Mouse (Mus musculus) liver, embryonic 12.5 days (tissue): ENCODE results near the gene Apopt1. TPM values are rescaled to one million over a fixed set of nuclear protein-coding genes. Genes with fewer than 3 reads are reported as not detected.
A peak's percentile ranks its signal among the peaks of the same experiment; 100 is the strongest.
"Not testable (repeated sequence)": the region's sequence is repeated elsewhere in the genome, so short reads cannot be mapped to it uniquely, and the experiment has no call there.

ENCODE experiments used
- ATAC-seq: fragments of 200-750 bp; cut with Nextera tagmentation; 2 replicates; pipeline ENCODE4 v1.8.0; 2017; ENCODE audit warnings: moderate number of reproducible peaks, mild to moderate bottlenecking, moderate library complexity
- H3K27ac ChIP-seq: fragments of 300-500 bp; sonication (generic); 2 replicates; pipeline ENCODE4 v1.5.1; 2016; ENCODE audit warnings: mild to moderate bottlenecking
- H3K27me3 ChIP-seq: fragments of 300-500 bp; sonication (generic); replicated peaks from 2 replicates; pipeline ENCODE4 v1.6.1; 2016; ENCODE audit warnings: mild to moderate bottlenecking, moderate library complexity
- H3K36me3 ChIP-seq: fragments of 300-500 bp; sonication (generic); 2 replicates; pipeline ENCODE4 v1.6.1; 2016; ENCODE audit warnings: mild to moderate bottlenecking, moderate library complexity
- H3K4me1 ChIP-seq: fragments of 300-500 bp; sonication (generic); 2 replicates; pipeline ENCODE4 v1.6.1; 2016
- H3K4me2 ChIP-seq: fragments of 300-500 bp; sonication (generic); 2 replicates; pipeline ENCODE4 v1.6.1; 2016; ENCODE audit warnings: mild to moderate bottlenecking, moderate library complexity
- H3K4me3 ChIP-seq: fragments of 300-500 bp; sonication (generic); 2 replicates; pipeline ENCODE4 v1.5.1; 2016; ENCODE audit warnings: mild to moderate bottlenecking, moderate library complexity
- H3K9ac ChIP-seq: fragments of 300-500 bp; sonication (generic); 2 replicates; pipeline ENCODE4 v1.6.1; 2016; ENCODE audit warnings: mild to moderate bottlenecking, moderate library complexity
- H3K9me3 ChIP-seq: fragments of 300-500 bp; sonication (generic); replicated peaks from 2 replicates; pipeline ENCODE4 v1.6.1; 2016; ENCODE audit warnings: mild to moderate bottlenecking, moderate library complexity
- WGBS: fragments of 180-500 bp; shearing (Covaris S2); methylation state at CpG from one replicate; pipeline ENCODE4 v1.1.7; 2016; ENCODE audit not compliant: insufficient replicate concordance; 5-methylcytosine and 5-hydroxymethylcytosine counted together
- polyA plus RNA-seq: library from polyadenylated mRNA; unstranded; fragments of >200 nt; fragmentation: Nextera tagmentation; extraction: Ambion mirVana; gene quantifications from 2 replicates; pipeline ENCODE4 v1.2.1, GENCODE M21; 2016

The Apopt1 gene
- polyA plus RNA-seq, 1 experiment from 2014 or later = 36.5 TPM

GRCm38 (mm10) chr12:111696239-111696638 is 16.8 kb upstream of the Apopt1 start:
- Histone ChIP-seq H3K27me3 (0 out of 2 replicates have a peak, but pooled peaks cover 3% of the 10 kb centered on the region), H3K9me3 (no peaks in the 10 kb centered on the region), H3K36me3 (no peaks in the 10 kb centered on the region), H3K27ac (no peak overlapping the region), H3K4me1 (peaks cover 39% of the 10 kb centered on the region), H3K9ac (no peak overlapping the region), H3K4me2 (no peak overlapping the region), H3K4me3 (no peak overlapping the region)
- WGBS = 22% methylated on average over 6 of the region's 6 CpGs
- peak; percentile 5; the same call in 1 of the 2 replicates for ATAC-seq

- WGBS = 53% methylated on average over 4 of the region's 4 CpGs
- no peak for ATAC-seq
- H3K4me2 ChIP-seq = no peak overlapping the region
These were observed 15.4 kb upstream of the Apopt1 start for GRCm38 (mm10) chr12:111697708-111698107.

GRCm38 (mm10) chr12:111698346-111698913 is 14.6 kb upstream of the Apopt1 start:
- H3K9ac ChIP-seq = no peak overlapping the region
- H3K4me2 ChIP-seq = no peak overlapping the region
- H3K27ac ChIP-seq = no peak overlapping the region
- 68% methylated on average over 6 of the region's 6 CpGs for WGBS
- H3K27me3 ChIP-seq = 0 out of 2 replicates have a peak, but pooled peaks cover 3% of the 10 kb centered on the region
- no peaks in the 10 kb centered on the region for H3K36me3 ChIP-seq
- no peak for ATAC-seq
- H3K4me3 ChIP-seq = no peak overlapping the region
- H3K4me1 ChIP-seq = peaks cover 19% of the 10 kb centered on the region
- H3K9me3 ChIP-seq = no peaks in the 10 kb centered on the region

More at GRCm38 (mm10) chr12:111697708-111698107, 15.4 kb upstream of the Apopt1 start:
- H3K9me3 ChIP-seq = no peaks in the 10 kb centered on the region
- no peaks in the 10 kb centered on the region for H3K36me3 ChIP-seq
- no peak overlapping the region for H3K27ac ChIP-seq
- peaks cover 27% of the 10 kb centered on the region for H3K4me1 ChIP-seq
- no peak overlapping the region for H3K9ac ChIP-seq
- H3K4me3 ChIP-seq = no peak overlapping the region
- H3K27me3 ChIP-seq = 0 out of 2 replicates have a peak, but pooled peaks cover 3% of the 10 kb centered on the region

GRCm38 (mm10) chr12:111699542-111699941 is 13.5 kb upstream of the Apopt1 start:
- Histone ChIP-seq H3K27me3 (0 out of 2 replicates have a peak, but pooled peaks cover 3% of the 10 kb centered on the region), H3K36me3 (no peaks in the 10 kb centered on the region), H3K4me2 (no peak overlapping the region), H3K9me3 (no peaks in the 10 kb centered on the region), H3K4me1 (peaks cover 8% of the 10 kb centered on the region), H3K4me3 (no peak overlapping the region), H3K27ac (no peak overlapping the region), H3K9ac (no peak overlapping the region)
- no peak for ATAC-seq
- 70% methylated on average over 4 of the region's 4 CpGs for WGBS

GRCm38 (mm10) chr12:111700920-111701458 is 12.1 kb upstream of the Apopt1 start:
- no peak overlapping the region for H3K4me2 ChIP-seq
- H3K9me3 ChIP-seq = no peaks in the 10 kb centered on the region
- H3K27ac ChIP-seq = no peak overlapping the region
- 0 out of 2 replicates have a peak, but pooled peaks cover 3% of the 10 kb centered on the region for H3K27me3 ChIP-seq
- H3K36me3 ChIP-seq = no peaks in the 10 kb centered on the region
- no peak overlapping the region for H3K9ac ChIP-seq
- no peaks in the 10 kb centered on the region for H3K4me1 ChIP-seq
- WGBS = 64% methylated on average over 9 of the region's 9 CpGs
- no peak for ATAC-seq
- no peak overlapping the region for H3K4me3 ChIP-seq

GRCm38 (mm10) chr12:111703301-111703700 is 9.8 kb upstream of the Apopt1 start:
- H3K4me1 ChIP-seq = no peaks in the 10 kb centered on the region
- H3K27me3 ChIP-seq = 0 out of 2 replicates have a peak, but pooled peaks cover 3% of the 10 kb centered on the region
- 53% methylated on average over 3 of the region's 3 CpGs for WGBS
- H3K9me3 ChIP-seq = no peaks in the 10 kb centered on the region
- no peak overlapping the region for H3K9ac ChIP-seq
- no peak for ATAC-seq
- no peak overlapping the region for H3K4me3 ChIP-seq
- peaks cover 15% of the 10 kb centered on the region for H3K36me3 ChIP-seq
- H3K27ac ChIP-seq = no peak overlapping the region
- H3K4me2 ChIP-seq = no peak overlapping the region

- Histone ChIP-seq H3K4me2 (no peak overlapping the region), H3K27me3 (0 out of 2 replicates have a peak, but pooled peaks cover 3% of the 10 kb centered on the region), H3K4me3 (no peak overlapping the region), H3K9ac (no peak overlapping the region), H3K9me3 (no peaks in the 10 kb centered on the region), H3K4me1 (no peaks in the 10 kb centered on the region), H3K27ac (no peak overlapping the region), H3K36me3 (peaks cover 28% of the 10 kb centered on the region)
- WGBS = 67% methylated on average over 9 of the region's 9 CpGs
- ATAC-seq = no peak
These were observed 8.5 kb upstream of the Apopt1 start for GRCm38 (mm10) chr12:111704609-111705008.

GRCm38 (mm10) chr12:111705186-111705973 is 7.7 kb upstream of the Apopt1 start:
- Histone ChIP-seq H3K36me3 (peaks cover 36% of the 10 kb centered on the region), H3K4me1 (no peaks in the 10 kb centered on the region), H3K27me3 (0 out of 2 replicates have a peak, but pooled peaks cover 3% of the 10 kb centered on the region), H3K9me3 (no peaks in the 10 kb centered on the region), H3K27ac (no peak overlapping the region), H3K4me3 (no peak overlapping the region), H3K4me2 (no peak overlapping the region), H3K9ac (no peak overlapping the region)
- WGBS = 68% methylated on average over 15 of the region's 15 CpGs
- no peak for ATAC-seq

GRCm38 (mm10) chr12:111708181-111708580 is 4.9 kb upstream of the Apopt1 start:
- WGBS = 74% methylated on average over 4 of the region's 4 CpGs

GRCm38 (mm10) chr12:111710091-111710490 is 3.0 kb upstream of the Apopt1 start:
- Histone ChIP-seq H3K27me3 (no peaks in the 10 kb centered on the region), H3K27ac (no peak overlapping the region), H3K4me3 (no peak overlapping the region), H3K4me2 (no peak overlapping the region), H3K4me1 (peaks cover 31% of the 10 kb centered on the region), H3K9ac (no peak overlapping the region), H3K9me3 (no peaks in the 10 kb centered on the region), H3K36me3 (peaks cover 48% of the 10 kb centered on the region)
- ATAC-seq = no peak
- WGBS = 80% methylated on average over 10 of the region's 10 CpGs

More at GRCm38 (mm10) chr12:111708181-111708580, 4.9 kb upstream of the Apopt1 start:
- H3K9ac ChIP-seq = no peak overlapping the region
- no peak overlapping the region for H3K4me3 ChIP-seq
- H3K9me3 ChIP-seq = no peaks in the 10 kb centered on the region
- ATAC-seq = no peak
- no peak overlapping the region for H3K4me2 ChIP-seq
- H3K27me3 ChIP-seq = no peaks in the 10 kb centered on the region
- H3K4me1 ChIP-seq = peaks cover 17% of the 10 kb centered on the region
- H3K27ac ChIP-seq = no peak overlapping the region
- H3K36me3 ChIP-seq = peaks cover 48% of the 10 kb centered on the region

GRCm38 (mm10) chr12:111712476-111712875 is 585 bp upstream of the Apopt1 start:
- Histone ChIP-seq H3K4me1 (peaks cover 42% of the 10 kb centered on the region), H3K27me3 (no peaks in the 10 kb centered on the region), H3K9me3 (no peaks in the 10 kb centered on the region; the same call in 1 of the 2 replicates), H3K9ac (peak overlapping the region; percentile 97), H3K36me3 (peaks cover 52% of the 10 kb centered on the region), H3K4me3 (peak overlapping the region; percentile 97), H3K27ac (peak overlapping the region; percentile 81), H3K4me2 (peak overlapping the region; percentile 96)
- WGBS = under 1% methylated on average over 33 of the region's 33 CpGs
- ATAC-seq = peak; percentile 10; the same call in 1 of the 2 replicates

GRCm38 (mm10) chr12:111713880-111714279 is 819 bp downstream of the Apopt1 start:
- not testable (repeated sequence) for H3K9me3 ChIP-seq, H3K27me3 ChIP-seq, ATAC-seq, H3K27ac ChIP-seq
- Histone ChIP-seq H3K36me3 (peaks cover 38% of the 10 kb centered on the region), H3K4me3 (peak overlapping the region; percentile 97), H3K9ac (peak overlapping the region; percentile 97), H3K4me1 (peaks cover 42% of the 10 kb centered on the region), H3K4me2 (peak overlapping the region; percentile 96)
- WGBS = 63% methylated on average over 6 of the region's 6 CpGs
